Mouse (Mus musculus) forebrain, embryonic 16.5 days (tissue): ENCODE measurements around the gene Krt80. TPM values are rescaled to one million over a fixed set of nuclear protein-coding genes. Genes with fewer than 3 reads are reported as not detected.

Source experiments
- ATAC-seq: fragments of 200-750 bp; cut with Nextera tagmentation; 2 replicates; pipeline ENCODE4 v1.8.0; 2017; ENCODE audit warnings: mild to moderate bottlenecking, moderate library complexity
- H3K27ac ChIP-seq: fragments of 300-500 bp; sonication (generic); 2 replicates; pipeline ENCODE4 v1.5.1; 2014; ENCODE audit warnings: low read length, control low read depth
- H3K27me3 ChIP-seq: fragments of 300-500 bp; sonication (generic); replicated peaks from 2 replicates; pipeline ENCODE4 v1.6.1; 2014; ENCODE audit warnings: low read length; ENCODE audit not compliant: control insufficient read depth, insufficient read depth
- H3K36me3 ChIP-seq: fragments of 300-500 bp; sonication (generic); 2 replicates; pipeline ENCODE4 v1.6.1; 2014; ENCODE audit not compliant: control insufficient read depth, insufficient read depth
- H3K4me1 ChIP-seq: fragments of 300-500 bp; sonication (generic); replicated peaks from 2 replicates; pipeline ENCODE4 v1.6.1; 2014; ENCODE audit warnings: low read length; ENCODE audit not compliant: control insufficient read depth, insufficient read depth
- H3K4me2 ChIP-seq: fragments of 300-500 bp; sonication (generic); 2 replicates; pipeline ENCODE4 v1.6.1; 2014; ENCODE audit warnings: mild to moderate bottlenecking, low read length, control low read depth
- H3K4me3 ChIP-seq: fragments of 300-500 bp; sonication (generic); replicated peaks from 2 replicates; pipeline ENCODE4 v1.5.1; 2014; ENCODE audit warnings: mild to moderate bottlenecking, low read length, control low read depth
- H3K9ac ChIP-seq: fragments of 300-500 bp; sonication (generic); replicated peaks from 2 replicates; pipeline ENCODE4 v1.6.1; 2014; ENCODE audit warnings: low read depth, low read length, control low read depth
- H3K9me3 ChIP-seq: fragments of 300-500 bp; sonication (generic); 2 replicates; pipeline ENCODE4 v1.6.1; 2016; ENCODE audit warnings: low read length; ENCODE audit not compliant: control insufficient read depth
- WGBS: fragments of 180-500 bp; shearing (Covaris S2); extraction: QIAGEN DNeasy Blood & Tissue Kit; methylation state at CpG from one replicate; pipeline ENCODE4 v1.1.7; 2014; 5-methylcytosine and 5-hydroxymethylcytosine counted together
- polyA plus RNA-seq: library from polyadenylated mRNA; unstranded; fragments of >200 nt; fragmentation: Nextera tagmentation; extraction: Ambion mirVana; gene quantifications from 2 replicates; pipeline ENCODE4 v1.2.1, GENCODE M21; 2015

Gene Krt80
- polyA plus RNA-seq, 1 experiment from 2014 or later = 0.13 TPM

DNA sequence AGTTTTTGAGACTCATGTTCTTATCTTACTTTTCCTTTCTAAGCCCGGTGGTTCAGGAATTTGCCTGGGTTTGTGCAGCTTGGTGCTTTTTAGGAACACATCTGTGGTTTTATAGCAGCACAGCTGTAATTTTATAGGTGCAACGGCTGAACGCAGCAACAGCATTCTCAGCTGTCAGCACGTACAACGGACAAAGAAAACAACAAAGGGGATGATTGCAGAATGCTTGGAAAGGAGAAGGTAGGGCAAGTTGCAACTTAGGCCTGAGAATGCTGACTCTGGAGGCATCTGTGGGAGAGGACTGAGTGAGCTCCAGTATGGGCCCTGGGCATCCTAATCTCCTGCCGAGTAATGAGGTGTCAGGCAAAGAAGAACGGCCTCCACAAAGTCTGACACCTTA is 26.5 kb upstream of the Krt80 start:
- no peak overlapping the region for H3K4me3 ChIP-seq
- 61% methylated on average over 7 of the region's 7 CpGs for WGBS
- ATAC-seq = no peak
- H3K36me3 ChIP-seq = no peaks in the 10 kb centered on the region
- no peaks in the 10 kb centered on the region for H3K9me3 ChIP-seq
- no peaks in the 10 kb centered on the region for H3K27me3 ChIP-seq
- H3K4me2 ChIP-seq = no peak overlapping the region
- no peaks in the 10 kb centered on the region for H3K4me1 ChIP-seq
- no peak overlapping the region for H3K9ac ChIP-seq
- no peak overlapping the region for H3K27ac ChIP-seq

DNA sequence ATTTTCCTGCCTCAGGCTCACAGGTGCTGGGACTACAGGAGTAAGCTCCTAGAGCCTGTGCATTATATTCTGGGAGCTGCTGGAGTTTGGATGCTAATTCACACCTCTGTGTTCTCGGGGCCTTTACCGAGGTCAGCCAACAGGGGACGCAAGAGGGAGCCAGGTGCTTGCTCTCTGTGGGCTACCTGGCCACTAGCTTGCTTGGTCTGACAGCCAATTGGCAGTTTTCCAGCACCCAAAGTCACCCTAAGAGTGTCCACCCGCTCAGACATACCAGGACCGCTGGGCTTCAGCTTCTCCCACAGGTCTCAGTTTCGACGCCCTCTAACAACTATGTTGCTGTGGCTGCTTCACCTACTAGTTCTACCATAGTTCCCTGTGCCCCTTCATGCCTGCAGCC is 24.9 kb upstream of the Krt80 start:
- Histone ChIP-seq H3K4me1 (no peaks in the 10 kb centered on the region), H3K9me3 (no peaks in the 10 kb centered on the region), H3K36me3 (no peaks in the 10 kb centered on the region), H3K9ac (no peak overlapping the region), H3K27ac (no peak overlapping the region), H3K27me3 (no peaks in the 10 kb centered on the region), H3K4me2 (no peak overlapping the region), H3K4me3 (no peak overlapping the region)
- ATAC-seq = no peak
- WGBS = 68% methylated on average over 7 of the region's 7 CpGs

DNA sequence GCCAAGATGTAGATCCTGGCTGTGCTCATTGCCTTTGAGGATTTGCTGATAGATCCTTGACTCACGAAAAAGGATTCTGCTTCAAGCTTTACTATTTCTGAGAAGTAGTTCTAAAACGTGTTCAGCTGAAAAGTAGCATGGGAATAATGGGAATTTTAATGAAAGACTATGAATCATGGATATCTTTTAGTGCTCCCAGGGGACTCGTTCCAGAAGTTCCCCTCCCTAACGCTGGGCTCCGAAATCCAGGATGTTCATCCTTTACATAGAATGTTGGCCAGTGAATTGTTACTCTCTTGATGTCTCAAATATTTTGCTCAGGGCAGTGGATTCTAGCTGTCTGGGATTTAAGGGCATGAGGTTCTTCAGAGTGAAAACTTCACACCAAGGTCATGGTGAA is 22.3 kb upstream of the Krt80 start:
- H3K9me3 ChIP-seq = no peaks in the 10 kb centered on the region
- no peak overlapping the region for H3K4me2 ChIP-seq
- no peak overlapping the region for H3K27ac ChIP-seq
- no peaks in the 10 kb centered on the region for H3K36me3 ChIP-seq
- no peaks in the 10 kb centered on the region for H3K4me1 ChIP-seq
- no peaks in the 10 kb centered on the region for H3K27me3 ChIP-seq
- H3K4me3 ChIP-seq = no peak overlapping the region
- 85% methylated on average over 5 of the region's 5 CpGs for WGBS
- H3K9ac ChIP-seq = no peak overlapping the region
- ATAC-seq = no peak

DNA sequence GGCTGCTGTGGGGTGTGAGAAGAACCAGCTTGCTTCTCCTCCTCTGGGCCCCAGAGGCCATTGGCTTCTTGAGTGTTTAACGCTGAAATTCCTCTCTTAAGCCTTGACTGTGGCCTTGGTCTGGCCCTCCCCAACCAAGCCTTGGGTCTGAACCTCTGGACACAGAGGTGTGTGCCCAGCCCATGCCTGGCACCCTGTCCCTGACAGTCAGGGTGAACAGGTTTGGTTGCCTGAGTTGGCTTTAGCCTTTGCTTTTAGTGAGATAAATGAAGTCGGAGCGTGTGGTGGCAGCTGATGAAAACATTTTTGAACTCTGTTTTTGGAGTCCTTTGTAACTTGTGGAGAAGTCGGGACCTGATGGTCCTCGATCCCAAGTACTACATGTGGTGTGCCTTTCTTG is 20.2 kb upstream of the Krt80 start:
- Histone ChIP-seq H3K27ac (no peak overlapping the region), H3K27me3 (no peaks in the 10 kb centered on the region), H3K4me3 (no peak overlapping the region), H3K9me3 (no peaks in the 10 kb centered on the region), H3K36me3 (no peaks in the 10 kb centered on the region), H3K9ac (no peak overlapping the region), H3K4me2 (no peak overlapping the region), H3K4me1 (no peaks in the 10 kb centered on the region)
- ATAC-seq = no peak
- whole genome bisulfite sequencing = 83% methylated on average over 5 of the region's 5 CpGs

DNA sequence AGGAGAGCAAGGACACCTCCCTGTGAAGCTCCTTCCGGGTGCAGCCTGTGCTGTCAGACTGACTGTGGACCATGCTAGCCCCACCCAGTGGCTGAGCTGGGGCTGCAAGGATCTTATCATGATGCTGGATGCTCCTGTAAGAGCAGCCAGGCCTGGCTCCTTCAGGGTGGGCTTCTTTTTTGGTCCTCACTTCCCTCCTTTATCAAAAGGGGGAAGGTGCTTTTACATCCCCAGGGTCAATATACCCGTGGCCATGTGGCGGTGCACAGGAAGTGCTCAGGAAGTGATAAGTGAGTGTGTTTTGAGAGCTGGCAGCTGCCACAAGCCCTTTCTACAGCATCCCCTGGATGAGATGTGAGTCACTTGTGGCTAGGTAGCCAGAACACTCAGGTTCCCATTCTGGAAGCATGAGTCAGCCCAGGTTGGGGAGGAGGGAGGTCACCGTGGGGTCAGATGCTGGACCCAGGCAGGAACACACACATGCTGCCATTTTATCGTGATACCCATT is 18.1 kb upstream of the Krt80 start:
- Histone ChIP-seq H3K9me3 (no peaks in the 10 kb centered on the region), H3K27ac (no peak overlapping the region), H3K9ac (no peak overlapping the region), H3K27me3 (no peaks in the 10 kb centered on the region), H3K4me3 (no peak overlapping the region), H3K36me3 (no peaks in the 10 kb centered on the region), H3K4me1 (no peaks in the 10 kb centered on the region), H3K4me2 (no peak overlapping the region)
- 65% methylated on average over 5 of the region's 5 CpGs for WGBS
- ATAC-seq = no peak

DNA sequence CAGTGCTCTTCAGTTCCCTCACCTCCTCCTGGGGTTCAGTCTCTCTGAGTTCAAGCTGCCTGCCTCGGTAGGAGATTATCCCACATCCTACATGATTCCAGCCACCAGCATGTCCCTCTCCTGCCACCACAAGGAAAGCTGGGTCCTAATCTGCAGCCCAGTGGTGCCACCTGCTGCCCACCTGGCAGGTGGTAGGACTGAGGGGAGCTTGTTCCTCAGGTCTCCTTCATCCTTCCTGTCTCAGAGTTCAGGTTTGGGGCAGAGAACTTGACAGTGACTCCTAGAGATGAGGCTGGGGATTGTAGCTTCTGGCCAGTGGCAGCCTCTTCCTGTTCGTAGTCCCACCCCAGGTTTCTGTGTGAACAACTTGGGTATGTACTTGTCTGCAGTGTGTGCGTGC is 17.2 kb upstream of the Krt80 start:
- H3K27me3 ChIP-seq = no peaks in the 10 kb centered on the region
- H3K27ac ChIP-seq = no peak overlapping the region
- H3K9ac ChIP-seq = no peak overlapping the region
- H3K36me3 ChIP-seq = no peaks in the 10 kb centered on the region
- no peaks in the 10 kb centered on the region for H3K9me3 ChIP-seq
- WGBS = 62% methylated on average over 3 of the region's 3 CpGs
- no peaks in the 10 kb centered on the region for H3K4me1 ChIP-seq
- H3K4me3 ChIP-seq = no peak overlapping the region
- no peak overlapping the region for H3K4me2 ChIP-seq
- ATAC-seq = no peak

DNA sequence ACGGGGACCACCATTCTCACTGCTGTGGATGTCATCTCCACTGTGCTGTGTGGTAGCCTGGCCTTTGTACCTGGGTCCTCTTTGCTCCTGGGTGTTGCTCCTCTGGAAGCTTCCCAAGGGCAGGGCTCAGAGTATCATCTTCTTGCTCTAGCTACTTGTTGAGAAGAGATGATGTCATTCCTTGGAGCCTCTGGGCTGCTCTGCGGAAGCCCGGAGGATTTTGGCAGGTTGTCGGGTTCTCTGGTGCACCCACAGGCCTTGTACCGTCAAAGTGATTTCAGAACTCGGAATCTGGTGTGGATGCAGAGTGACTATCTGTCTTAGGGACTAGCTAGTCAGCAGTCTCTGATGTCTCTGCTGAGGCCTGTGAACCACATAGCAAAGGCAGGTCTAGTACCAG is 15.1 kb upstream of the Krt80 start:
- no peaks in the 10 kb centered on the region for H3K27me3 ChIP-seq
- no peak overlapping the region for H3K27ac ChIP-seq
- no peak overlapping the region for H3K9ac ChIP-seq
- no peak overlapping the region for H3K4me3 ChIP-seq
- no peaks in the 10 kb centered on the region for H3K9me3 ChIP-seq
- WGBS = 80% methylated on average over 6 of the region's 6 CpGs
- H3K4me1 ChIP-seq = no peaks in the 10 kb centered on the region
- no peaks in the 10 kb centered on the region for H3K36me3 ChIP-seq
- ATAC-seq = no peak
- no peak overlapping the region for H3K4me2 ChIP-seq

DNA sequence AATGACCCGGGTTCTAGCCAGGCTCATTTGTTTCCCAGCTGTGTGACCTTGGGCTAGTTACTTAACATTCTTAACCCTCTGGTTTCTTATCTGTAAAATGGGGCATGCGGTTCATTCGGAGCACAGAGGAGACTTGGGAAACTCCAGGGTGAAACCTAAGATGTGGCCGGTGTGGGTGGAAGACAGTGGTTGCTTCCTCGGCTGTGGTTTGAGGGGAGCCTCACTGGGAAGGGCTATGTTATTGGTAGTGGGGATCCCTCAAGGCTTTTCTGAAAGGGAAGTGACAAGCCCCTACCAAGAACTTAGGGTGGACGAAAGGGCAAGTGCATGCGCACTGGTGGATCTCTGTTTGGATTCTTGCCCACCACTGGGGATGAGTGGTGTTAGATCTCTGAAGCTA is 14.6 kb upstream of the Krt80 start:
- Histone ChIP-seq H3K9ac (no peak overlapping the region), H3K4me3 (no peak overlapping the region), H3K27ac (no peak overlapping the region), H3K27me3 (no peaks in the 10 kb centered on the region), H3K36me3 (no peaks in the 10 kb centered on the region), H3K4me2 (no peak overlapping the region), H3K4me1 (no peaks in the 10 kb centered on the region), H3K9me3 (no peaks in the 10 kb centered on the region)
- ATAC-seq = no peak
- WGBS = 76% methylated on average over 7 of the region's 7 CpGs

DNA sequence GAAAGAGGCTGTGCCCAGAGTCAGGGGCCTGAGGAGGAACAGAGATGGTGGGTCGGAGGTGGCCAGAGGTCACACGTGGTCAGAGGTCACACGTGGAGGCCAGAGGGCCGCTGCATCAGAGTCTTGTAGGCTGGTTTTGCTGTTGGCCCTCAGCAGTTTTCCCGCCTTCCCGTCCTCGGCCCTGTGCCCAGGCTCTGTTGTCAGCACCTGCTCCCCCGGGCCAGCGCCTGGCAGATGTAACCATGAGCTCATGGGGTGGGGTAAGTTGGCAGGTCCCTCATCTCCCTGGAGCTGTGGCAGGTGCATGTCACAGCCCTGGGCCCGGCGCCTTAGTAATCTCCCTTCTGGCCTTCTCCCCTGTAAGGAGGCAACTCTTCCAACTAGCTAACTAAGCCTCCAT is 12.8 kb upstream of the Krt80 start:
- no peak overlapping the region for H3K9ac ChIP-seq
- H3K27me3 ChIP-seq = no peaks in the 10 kb centered on the region
- H3K4me1 ChIP-seq = no peaks in the 10 kb centered on the region
- ATAC-seq = no peak
- WGBS = 80% methylated on average over 11 of the region's 11 CpGs
- no peaks in the 10 kb centered on the region for H3K9me3 ChIP-seq
- H3K27ac ChIP-seq = no peak overlapping the region
- H3K4me3 ChIP-seq = no peak overlapping the region
- H3K4me2 ChIP-seq = no peak overlapping the region
- H3K36me3 ChIP-seq = no peaks in the 10 kb centered on the region

DNA sequence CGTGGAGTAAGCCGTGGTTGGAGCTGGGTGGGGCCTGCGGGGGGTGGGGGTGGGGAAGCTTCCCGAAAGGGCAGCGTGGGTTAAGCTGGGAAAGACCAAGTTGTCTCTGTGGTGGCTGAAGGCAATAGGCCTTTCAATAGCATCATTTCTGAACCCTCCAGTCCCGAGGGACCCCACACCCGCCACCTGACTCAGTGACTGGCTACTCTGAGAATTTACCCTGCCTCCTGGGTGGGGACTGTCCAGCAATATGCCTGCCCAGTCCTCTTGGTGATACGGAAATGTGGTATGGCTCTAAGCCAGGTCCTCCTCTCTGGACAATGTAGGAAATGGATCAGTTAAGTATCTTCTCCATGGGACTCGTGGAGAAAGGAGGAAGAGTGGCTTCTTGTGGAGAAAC is 11.8 kb upstream of the Krt80 start:
- no peak overlapping the region for H3K9ac ChIP-seq
- H3K9me3 ChIP-seq = no peaks in the 10 kb centered on the region
- H3K4me2 ChIP-seq = no peak overlapping the region
- no peak for ATAC-seq
- H3K4me3 ChIP-seq = no peak overlapping the region
- no peak overlapping the region for H3K27ac ChIP-seq
- WGBS = 61% methylated on average over 9 of the region's 9 CpGs
- H3K27me3 ChIP-seq = no peaks in the 10 kb centered on the region
- H3K36me3 ChIP-seq = no peaks in the 10 kb centered on the region
- no peaks in the 10 kb centered on the region for H3K4me1 ChIP-seq
